Mouse (Mus musculus): ENCODE results near the gene Nudt14. TPM values are rescaled to one million over a fixed set of nuclear protein-coding genes. Genes with fewer than 3 reads are reported as not detected.

Nudt14 gene
- total and polyA plus RNA-seq, 2 experiments from 2014 or later, result 23.6 to 41.8 TPM

- Histone ChIP-seq H3K4me3 (ENCODE audit: low read depth, low read length) (no peak overlapping the region), H3K4me2 (ENCODE audit: low read depth, low read length, poor library complexity, severe bottlenecking) (no peak overlapping the region), H3K27ac (ENCODE audit: low read depth, low read length) (no peak overlapping the region), H3K27me3 (ENCODE audit: insufficient read depth, low read length) (no peaks in the 10 kb centered on the region), H3K9me3 (ENCODE audit: low read length) (no peaks in the 10 kb centered on the region), H3K36me3 (ENCODE audit: insufficient read depth, low read length) (no peaks in the 10 kb centered on the region), H3K9ac (replicated peaks; ENCODE audit: low read length, poor library complexity, severe bottlenecking) (no peak overlapping the region), H3K4me1 (ENCODE audit: insufficient read depth, low read length) (peaks cover 5% of the 10 kb centered on the region; the same call in 1 of the 2 replicates)
- ATAC-seq (ENCODE audit: low FRiP score) (no peak), DNase-seq (ENCODE audit: low spot score) (no peak)
- WGBS, result 84% methylated on average over 10 of the region's 10 CpGs
- TF ChIP-seq CTCF (IDR thresholded peaks at IDR 0.05), result no peak
Observed at GRCm38 (mm10) chr12:112938366-112938765, 3.6 kb downstream of the Nudt14 start.

GRCm38 (mm10) chr12:112937906-112938305 is 4.0 kb downstream of the Nudt14 start:
- H3K27me3 ChIP-seq (ENCODE audit: insufficient read depth, low read length), result no peaks in the 10 kb centered on the region
- peaks cover 5% of the 10 kb centered on the region; the same call in 1 of the 2 replicates for H3K4me1 ChIP-seq (ENCODE audit: insufficient read depth, low read length)
- WGBS, result 55% methylated on average over 6 of the region's 9 CpGs

GRCm38 (mm10) chr12:112932647-112933046 is 9.3 kb downstream of the Nudt14 start:
- no peaks in the 10 kb centered on the region for H3K27me3 ChIP-seq (ENCODE audit: insufficient read depth, low read length)
- DNase-seq (ENCODE audit: low spot score) (no peak), ATAC-seq (ENCODE audit: low FRiP score) (no peak)
- H3K36me3 ChIP-seq (ENCODE audit: insufficient read depth, low read length), result no peaks in the 10 kb centered on the region
- WGBS, result 75% methylated on average over 7 of the region's 7 CpGs
- no peak for TF ChIP-seq CTCF (IDR thresholded peaks at IDR 0.05)
- no peak overlapping the region for H3K4me2 ChIP-seq (ENCODE audit: low read depth, low read length, poor library complexity, severe bottlenecking)
- H3K27ac ChIP-seq (ENCODE audit: low read depth, low read length), result no peak overlapping the region
- 0 out of 2 replicates have a peak, but pooled peaks cover 4% of the 10 kb centered on the region for H3K4me1 ChIP-seq (ENCODE audit: insufficient read depth, low read length)
- no peak overlapping the region for H3K4me3 ChIP-seq (ENCODE audit: low read depth, low read length)
- H3K9me3 ChIP-seq (ENCODE audit: low read length), result no peaks in the 10 kb centered on the region
- H3K9ac ChIP-seq (replicated peaks; ENCODE audit: low read length, poor library complexity, severe bottlenecking), result no peak overlapping the region

More at GRCm38 (mm10) chr12:112937906-112938305, 4.0 kb downstream of the Nudt14 start:
- Histone ChIP-seq H3K9me3 (ENCODE audit: low read length) (no peaks in the 10 kb centered on the region), H3K9ac (replicated peaks; ENCODE audit: low read length, poor library complexity, severe bottlenecking) (no peak overlapping the region), H3K4me3 (ENCODE audit: low read depth, low read length) (no peak overlapping the region), H3K4me2 (ENCODE audit: low read depth, low read length, poor library complexity, severe bottlenecking) (no peak overlapping the region), H3K36me3 (ENCODE audit: insufficient read depth, low read length) (no peaks in the 10 kb centered on the region), H3K27ac (ENCODE audit: low read depth, low read length) (no peak overlapping the region)
- ATAC-seq (ENCODE audit: low FRiP score) (no peak), DNase-seq (ENCODE audit: low spot score) (no peak)
- no peak for TF ChIP-seq CTCF (IDR thresholded peaks at IDR 0.05)

- H3K4me1 ChIP-seq (ENCODE audit: insufficient read depth, low read length), result 0 out of 2 replicates have a peak, but pooled peaks cover 4% of the 10 kb centered on the region
- H3K9me3 ChIP-seq (ENCODE audit: low read length), result no peaks in the 10 kb centered on the region
- H3K4me2 ChIP-seq (ENCODE audit: low read depth, low read length, poor library complexity, severe bottlenecking), result peak within 1 kb of the TSS; percentile 88
- DNase-seq (ENCODE audit: low spot score) (peak; percentile 78), ATAC-seq (ENCODE audit: low FRiP score) (peak; percentile 69)
- 1% methylated on average over 38 of the region's 85 CpGs for WGBS
- TF ChIP-seq CTCF (IDR thresholded peaks at IDR 0.05), result peak; percentile 77
- H3K36me3 ChIP-seq (ENCODE audit: insufficient read depth, low read length), result no peaks in the 10 kb centered on the region
- H3K27me3 ChIP-seq (ENCODE audit: insufficient read depth, low read length), result no peaks in the 10 kb centered on the region
- H3K9ac ChIP-seq (replicated peaks; ENCODE audit: low read length, poor library complexity, severe bottlenecking), result peak within 1 kb of the TSS; percentile 95
- H3K27ac ChIP-seq (ENCODE audit: low read depth, low read length), result peak within 1 kb of the TSS; percentile 87
- peak within 1 kb of the TSS; percentile 80 for H3K4me3 ChIP-seq (ENCODE audit: low read depth, low read length)
Observed at GRCm38 (mm10) chr12:112929562-112930352, 12.2 kb downstream of the Nudt14 start, which contains the start of gene Jag2. TSS of gene Jag2 (minus strand) at chr12:112929776.

- no peaks in the 10 kb centered on the region for H3K9me3 ChIP-seq (ENCODE audit: low read length)
Observed at GRCm38 (mm10) chr12:112928401-112929241, 13.3 kb downstream of the Nudt14 start.

More at GRCm38 (mm10) chr12:112928401-112929241, 13.3 kb downstream of the Nudt14 start:
- Histone ChIP-seq H3K4me1 (ENCODE audit: insufficient read depth, low read length) (0 out of 2 replicates have a peak, but pooled peaks cover 4% of the 10 kb centered on the region), H3K27ac (ENCODE audit: low read depth, low read length) (peak overlapping the region; percentile 87), H3K27me3 (ENCODE audit: insufficient read depth, low read length) (no peaks in the 10 kb centered on the region), H3K4me2 (ENCODE audit: low read depth, low read length, poor library complexity, severe bottlenecking) (peak overlapping the region; percentile 88), H3K9ac (replicated peaks; ENCODE audit: low read length, poor library complexity, severe bottlenecking) (peak overlapping the region; percentile 95), H3K36me3 (ENCODE audit: insufficient read depth, low read length) (no peaks in the 10 kb centered on the region), H3K4me3 (ENCODE audit: low read depth, low read length) (peak overlapping the region; percentile 80)
- ATAC-seq (ENCODE audit: low FRiP score) (peak; percentile 48), DNase-seq (ENCODE audit: low spot score) (peak; percentile 64)
- WGBS, result under 1% methylated on average over 108 of the region's 124 CpGs
- no peak; the same call in 1 of the 2 replicates for TF ChIP-seq CTCF (IDR thresholded peaks at IDR 0.05)
